Mouse (Mus musculus): ENCODE data around the gene Kcng3.
A peak's percentile ranks its signal among the peaks of the same experiment; 100 is the strongest.

The Kcng3 gene

GRCm38 (mm10) chr17:83631783-83632652 lies at the start of gene Kcng3:
Gene Kcng3, minus strand, starts transcription at chr17:83631895.
- peak; percentile 28 to 33 for DNase-seq (ENCODE audit: low spot score in 2 of 2)

- DNase-seq (ENCODE audit: low spot score in 2 of 2): no peak
Measured at GRCm38 (mm10) chr17:83677370-83677769, 45.7 kb upstream of the Kcng3 start.

- no peak for DNase-seq (ENCODE audit: low spot score in 2 of 2)
Measured at GRCm38 (mm10) chr17:83672685-83673084, 41.0 kb upstream of the Kcng3 start.

DNA sequence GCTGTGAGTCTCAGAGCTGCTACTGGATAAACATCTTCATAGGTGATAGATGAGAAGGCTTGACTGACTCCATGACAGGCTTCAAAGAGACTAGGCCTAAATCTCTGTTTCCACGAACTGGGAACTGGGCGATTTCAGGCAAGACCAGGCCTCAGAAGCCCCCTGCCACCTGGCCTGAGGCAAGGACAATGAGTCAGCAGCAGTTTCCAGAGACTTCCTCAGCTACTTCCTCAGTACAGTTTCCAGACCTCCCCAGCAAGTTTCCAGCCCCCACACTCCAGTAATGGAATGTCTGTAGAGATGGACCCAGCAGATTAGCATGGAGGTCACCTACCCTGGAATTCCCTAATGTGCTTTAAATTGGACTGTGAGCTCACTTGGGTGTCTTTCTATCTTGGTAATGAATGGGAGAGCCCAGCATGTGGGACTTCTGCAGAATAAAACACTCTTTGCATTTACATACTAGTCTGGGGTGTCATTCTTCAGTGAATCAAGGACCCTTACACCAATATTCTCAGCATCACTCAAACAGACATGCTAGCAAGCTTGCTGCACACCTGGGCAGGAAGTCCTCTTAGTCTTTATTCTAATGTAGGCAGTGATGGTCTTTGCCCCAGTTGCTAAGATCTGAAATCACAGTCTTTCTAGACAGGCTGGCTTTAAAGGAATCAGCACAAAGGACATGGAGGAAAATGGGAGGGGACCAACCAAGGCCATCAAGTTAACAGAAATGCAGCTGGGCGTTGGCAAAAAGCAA lies 36.4 kb upstream of the Kcng3 start:
- no peak for DNase-seq (ENCODE audit: low spot score in 2 of 2)

GRCm38 (mm10) chr17:83666597-83667287 lies 35.0 kb upstream of the Kcng3 start:
- DNase-seq (ENCODE audit: low spot score in 2 of 2): no peak

GRCm38 (mm10) chr17:83664761-83665160 lies 33.1 kb upstream of the Kcng3 start:
- no peak for DNase-seq (ENCODE audit: low spot score in 2 of 2)

DNA sequence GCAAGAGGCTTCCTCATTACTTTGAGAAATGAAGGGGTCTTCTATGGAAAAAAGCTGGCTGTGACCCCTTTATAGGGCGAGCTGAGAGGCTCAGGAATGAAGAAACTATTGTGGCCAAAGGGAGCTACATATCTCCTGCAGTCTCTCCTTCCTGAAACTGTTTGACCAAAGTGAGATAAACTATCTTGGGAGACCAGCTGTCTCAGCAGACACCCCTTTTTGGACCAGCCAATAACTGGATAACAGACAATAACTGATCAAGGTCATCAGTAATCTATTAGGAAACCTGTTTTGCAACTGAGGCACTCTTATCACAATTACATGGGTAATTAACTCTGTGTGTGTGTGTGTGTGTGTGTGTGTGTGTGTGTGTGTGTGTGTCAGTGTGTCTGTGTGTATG lies 27.2 kb upstream of the Kcng3 start:
- DNase-seq (ENCODE audit: low spot score in 2 of 2): no peak

DNA sequence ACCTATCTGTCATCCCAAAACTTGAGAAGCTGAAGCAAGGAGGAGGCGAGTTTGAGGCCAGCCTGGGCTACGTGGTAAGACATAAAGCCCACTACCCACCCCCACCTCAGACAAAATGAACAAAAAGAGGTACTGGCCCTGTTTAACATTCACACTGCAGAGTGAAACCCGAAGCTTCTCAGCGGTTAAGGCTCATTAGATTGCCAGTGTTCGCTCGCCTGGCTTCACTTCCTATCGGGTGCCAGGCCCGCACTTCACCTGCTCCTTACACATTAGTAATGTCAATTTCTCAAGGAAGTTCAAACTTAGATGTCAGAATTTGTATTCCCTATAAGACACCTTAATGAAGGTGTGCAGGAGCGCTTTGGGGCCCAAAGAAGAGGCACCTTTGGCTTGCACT lies 25.7 kb upstream of the Kcng3 start:
- DNase-seq (ENCODE audit: low spot score in 2 of 2): no peak

DNA sequence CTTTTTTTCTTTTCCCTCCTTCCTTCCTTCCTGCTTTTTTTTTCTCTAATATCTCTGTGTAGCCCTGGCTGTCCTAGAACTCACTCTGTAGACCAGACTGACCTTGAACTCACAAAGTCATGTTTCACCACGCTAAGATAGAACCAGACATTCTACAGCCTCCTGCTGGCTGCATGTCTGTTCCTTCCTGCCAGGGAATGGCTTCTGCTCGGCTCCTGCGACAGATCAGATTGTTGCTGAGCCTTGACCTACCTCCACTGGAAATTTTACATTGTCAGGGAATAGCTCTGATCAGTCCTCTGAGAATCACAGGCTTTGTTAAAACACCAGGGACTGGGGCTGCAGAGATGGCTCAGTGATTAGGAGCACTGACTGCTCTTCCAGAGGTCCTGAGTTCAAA lies 24.0 kb upstream of the Kcng3 start:
- DNase-seq (ENCODE audit: low spot score in 2 of 2): no peak

DNA sequence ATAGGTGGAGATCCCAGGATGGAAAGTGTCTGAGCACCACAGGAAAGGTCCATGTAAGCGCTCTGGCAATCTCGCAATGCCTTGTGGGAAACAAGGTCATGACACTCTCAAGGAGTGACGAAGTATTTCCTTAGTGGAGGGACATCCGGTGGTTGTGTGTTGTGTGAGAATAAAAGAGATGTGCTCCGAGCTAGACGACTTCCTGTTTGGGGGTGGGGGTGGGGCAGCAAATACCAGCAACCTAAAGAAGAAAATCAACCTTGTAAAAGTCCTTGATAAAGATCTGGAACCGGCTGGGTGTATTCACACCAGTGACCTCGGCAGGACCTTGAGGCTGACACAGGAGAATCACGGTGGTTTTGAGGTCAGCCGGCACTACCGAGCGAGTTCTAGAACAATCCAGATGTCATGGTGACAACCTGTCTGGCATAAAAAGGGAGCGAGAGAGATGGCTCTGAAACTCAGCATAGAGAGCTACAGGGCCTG lies 23.0 kb upstream of the Kcng3 start:
- DNase-seq (ENCODE audit: low spot score in 2 of 2): no peak

- no peak for DNase-seq (ENCODE audit: low spot score in 2 of 2)
Measured at GRCm38 (mm10) chr17:83653635-83654034, 21.9 kb upstream of the Kcng3 start.

DNA sequence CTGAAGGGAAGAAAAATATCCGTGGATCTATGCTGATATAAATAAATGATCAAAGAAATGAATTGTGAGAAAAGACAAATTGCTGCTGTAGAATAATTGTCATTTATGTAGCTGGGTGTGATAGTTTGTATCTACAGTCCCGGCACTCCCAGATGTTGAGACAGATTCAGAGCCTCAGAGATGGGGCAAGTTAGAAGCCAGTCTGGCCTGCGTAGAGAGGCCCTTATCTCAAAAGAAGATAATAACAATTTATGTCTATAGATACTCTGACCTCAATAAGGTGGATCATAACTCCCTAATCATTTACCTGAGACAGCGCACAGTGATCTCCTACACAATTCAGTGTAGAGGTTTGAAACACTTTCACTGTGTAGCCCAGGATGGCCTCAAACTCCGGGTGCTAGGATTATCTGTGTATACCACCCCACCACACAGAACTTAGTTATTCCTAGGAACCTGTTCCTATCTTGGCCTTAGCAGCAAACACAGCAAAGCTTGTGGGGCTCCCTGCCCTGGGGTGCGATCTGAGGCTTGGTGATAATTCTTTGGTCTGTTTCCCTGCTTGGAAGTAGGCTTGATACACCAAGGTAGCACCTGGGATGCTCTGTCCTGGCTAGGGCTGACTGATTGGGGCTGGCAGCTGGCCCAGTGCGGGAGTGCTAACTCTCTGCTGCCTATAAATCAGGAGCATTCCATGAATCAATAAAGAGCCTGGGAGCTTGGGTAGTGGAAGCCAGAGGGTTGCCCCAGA lies 19.4 kb upstream of the Kcng3 start:
- no peak for DNase-seq (ENCODE audit: low spot score in 2 of 2)

- no peak for DNase-seq (ENCODE audit: low spot score in 2 of 2)
Measured at GRCm38 (mm10) chr17:83649986-83650385, 18.3 kb upstream of the Kcng3 start.

- no peak for DNase-seq (ENCODE audit: low spot score in 2 of 2)
Measured at GRCm38 (mm10) chr17:83647413-83647812, 15.7 kb upstream of the Kcng3 start.

DNA sequence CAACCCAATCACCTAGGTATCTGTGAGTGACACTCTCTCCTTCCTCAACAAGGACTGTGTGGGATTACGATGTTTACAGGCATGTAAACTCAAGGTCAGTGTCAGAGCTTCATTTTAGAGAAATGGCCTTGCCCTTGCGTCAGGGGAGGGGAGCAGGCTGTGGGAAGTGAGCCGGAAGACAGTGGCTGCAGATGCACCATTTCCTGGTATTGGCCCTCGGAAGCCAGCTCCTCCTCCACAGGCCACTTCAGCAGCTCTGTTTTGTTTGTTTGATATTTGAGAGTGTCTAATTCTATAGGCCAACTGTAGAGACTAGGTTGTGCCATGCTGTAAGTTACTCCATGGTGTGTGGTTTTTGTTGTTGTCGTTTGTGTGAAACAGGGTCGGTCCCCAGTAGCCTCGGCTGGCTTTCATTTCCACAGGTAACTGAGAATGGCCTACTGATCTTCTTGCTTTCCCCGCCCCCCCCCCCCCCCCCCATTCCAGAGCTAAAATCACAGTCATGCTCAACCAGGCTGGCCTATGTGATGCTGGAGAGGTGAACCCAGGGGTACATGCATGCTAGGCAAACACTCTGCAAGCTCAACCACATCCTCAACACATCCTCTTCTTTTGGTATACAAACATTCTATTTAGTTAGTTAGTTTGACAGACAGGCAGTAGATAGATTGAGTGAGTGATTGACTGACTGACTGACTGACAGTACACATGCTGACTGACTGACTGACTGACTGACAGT lies 14.9 kb upstream of the Kcng3 start:
- no peak for DNase-seq (ENCODE audit: low spot score in 2 of 2)

DNA sequence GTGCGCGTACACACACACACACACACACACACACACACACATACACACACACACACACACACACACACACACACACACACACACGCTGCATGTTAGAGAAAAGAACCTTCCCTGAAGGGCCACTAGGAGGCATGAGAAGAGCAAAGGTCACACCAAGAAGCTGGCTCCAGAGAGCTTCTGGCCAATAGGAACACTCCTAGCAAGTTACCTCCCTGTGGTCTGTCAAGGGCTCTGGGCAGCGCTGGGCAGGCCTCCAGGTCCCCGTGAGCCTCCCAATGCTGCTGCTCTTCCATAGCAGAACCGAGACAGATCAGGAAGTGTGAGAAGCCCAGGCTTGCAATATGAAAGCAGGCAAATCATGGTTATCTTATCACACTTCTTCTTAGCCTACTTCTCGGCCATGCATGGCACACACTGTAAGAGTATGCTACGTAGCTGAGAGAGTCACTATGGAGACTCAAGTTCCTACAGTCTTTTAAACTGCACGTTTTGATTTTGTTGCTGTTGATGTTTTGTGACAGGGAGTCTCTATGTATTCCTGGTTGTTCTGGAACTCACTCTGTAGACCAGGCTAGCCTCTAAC lies 13.6 kb upstream of the Kcng3 start:
- DNase-seq (ENCODE audit: low spot score in 2 of 2): no peak

DNA sequence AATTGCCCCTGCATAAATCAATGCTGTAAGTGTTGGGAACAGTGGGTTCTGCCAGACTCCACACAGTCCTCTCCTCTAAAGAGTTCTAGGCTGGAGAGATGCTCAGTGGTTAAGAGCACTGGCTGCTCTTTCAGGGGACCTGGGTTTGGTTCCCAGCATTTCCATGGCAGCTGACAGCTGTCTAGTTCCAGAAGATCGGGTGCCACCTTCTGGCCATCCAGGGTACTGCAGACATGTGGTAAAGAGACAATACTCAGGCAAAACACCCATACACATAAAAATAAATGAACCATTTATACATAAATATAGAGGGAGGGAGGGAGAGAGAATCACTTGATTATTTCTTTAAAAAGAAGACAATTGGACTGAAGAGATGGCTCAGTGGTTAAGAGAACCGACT lies 5.7 kb upstream of the Kcng3 start:
- no peak for DNase-seq (ENCODE audit: low spot score in 2 of 2)

- DNase-seq (ENCODE audit: low spot score in 2 of 2): no peak
Measured at GRCm38 (mm10) chr17:83636443-83636842, 4.7 kb upstream of the Kcng3 start.

DNA sequence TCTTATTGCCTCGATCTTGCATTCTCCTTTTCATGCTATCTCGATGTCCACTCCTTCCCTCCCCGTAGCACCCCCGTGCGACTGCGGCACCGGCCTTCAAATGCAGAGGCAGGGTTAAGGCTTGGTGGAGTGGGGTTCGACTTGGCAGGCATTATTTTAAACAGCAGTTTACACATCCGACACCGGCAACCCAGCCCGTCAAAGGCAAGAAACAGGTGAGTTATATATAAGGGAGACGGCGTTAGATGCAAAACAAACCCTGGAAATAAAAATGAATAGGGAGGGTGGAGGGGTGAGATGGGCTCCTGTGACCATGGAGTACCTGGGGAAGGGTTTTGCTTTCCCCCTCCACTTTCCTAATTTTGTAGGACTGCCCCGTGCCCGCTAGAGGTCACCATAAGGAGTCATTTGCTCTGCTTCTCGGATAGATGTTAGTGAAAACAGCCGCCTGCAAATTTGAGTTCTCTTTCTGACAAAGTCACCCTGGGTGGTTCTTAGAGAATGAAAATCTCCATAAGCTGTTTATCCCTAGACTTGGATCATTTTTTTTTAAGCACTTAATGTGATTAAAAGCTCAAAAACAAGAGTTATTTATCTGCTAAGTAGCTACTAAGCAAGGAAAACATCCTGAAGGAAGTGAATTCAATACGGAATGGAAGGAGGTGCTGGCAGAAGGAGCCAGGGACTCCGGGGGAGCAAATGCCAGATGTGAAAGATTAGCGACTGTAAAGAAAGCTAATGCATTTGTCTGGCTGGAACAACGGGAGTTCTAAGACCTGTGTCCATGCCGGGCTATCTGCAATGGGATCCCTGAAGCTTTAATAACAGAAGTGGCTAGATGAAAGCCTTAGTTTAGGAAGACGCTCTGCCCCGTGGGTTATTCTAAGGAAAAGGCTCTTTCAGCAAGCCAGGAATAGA lies 1.2 kb upstream of the Kcng3 start:
- peak; percentile 40 to 56 for DNase-seq (ENCODE audit: low spot score in 2 of 2)

All from frontal cortex, postnatal 10 days (tissue).